Mouse (Mus musculus): Measurements from ENCODE around the gene Bach2.

The Bach2 gene

DNA sequence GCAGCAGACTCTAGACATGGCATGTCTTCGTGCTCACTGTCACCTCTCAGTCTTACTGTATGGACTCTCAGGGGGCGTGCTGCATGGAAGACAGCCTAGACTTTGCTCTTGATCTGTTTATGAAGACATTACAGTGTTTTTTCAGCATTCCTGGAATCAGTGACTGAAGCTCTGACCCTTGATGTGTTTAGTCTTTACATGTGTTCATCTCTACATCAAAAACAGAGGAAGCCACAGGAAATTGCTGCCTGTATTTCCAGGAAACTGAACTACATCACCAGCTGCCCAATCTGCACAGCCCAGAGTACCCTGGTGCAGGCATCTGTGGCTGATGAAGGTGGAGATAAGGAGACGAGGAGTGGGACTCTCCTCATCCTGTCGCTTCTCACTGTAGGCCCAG is 52.8 kb downstream of the Bach2 start:
- DNase-seq (ENCODE audit: low read depth, low spot score): no peak

DNA sequence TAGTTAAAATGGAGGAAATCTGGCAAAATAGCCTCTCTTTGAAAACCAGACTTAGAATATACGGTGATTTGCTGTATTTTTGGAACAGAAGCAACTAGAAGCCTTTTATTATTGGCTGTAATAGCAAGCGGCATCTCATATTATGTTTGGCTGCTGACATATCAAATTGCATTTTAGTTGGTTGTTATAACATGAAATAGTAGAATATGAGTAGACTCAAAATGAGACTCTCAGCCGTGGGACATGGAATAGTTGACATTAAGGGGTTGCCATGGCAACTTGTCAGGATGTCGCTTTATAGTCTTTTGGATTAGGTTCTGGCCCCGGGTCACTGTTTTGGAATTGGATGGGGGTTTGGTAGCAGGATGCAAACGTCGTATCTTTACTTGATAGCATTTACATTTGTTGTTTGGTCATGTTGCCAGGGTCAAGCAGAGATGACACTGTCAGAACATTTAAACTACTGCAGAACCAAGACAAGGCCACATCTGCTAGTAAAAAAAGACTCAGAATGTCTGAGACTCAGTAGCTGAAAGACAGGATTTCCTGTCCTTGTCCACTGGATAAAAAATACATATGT is 55.2 kb downstream of the Bach2 start:
- no peak for DNase-seq (ENCODE audit: low read depth, low spot score)

DNA sequence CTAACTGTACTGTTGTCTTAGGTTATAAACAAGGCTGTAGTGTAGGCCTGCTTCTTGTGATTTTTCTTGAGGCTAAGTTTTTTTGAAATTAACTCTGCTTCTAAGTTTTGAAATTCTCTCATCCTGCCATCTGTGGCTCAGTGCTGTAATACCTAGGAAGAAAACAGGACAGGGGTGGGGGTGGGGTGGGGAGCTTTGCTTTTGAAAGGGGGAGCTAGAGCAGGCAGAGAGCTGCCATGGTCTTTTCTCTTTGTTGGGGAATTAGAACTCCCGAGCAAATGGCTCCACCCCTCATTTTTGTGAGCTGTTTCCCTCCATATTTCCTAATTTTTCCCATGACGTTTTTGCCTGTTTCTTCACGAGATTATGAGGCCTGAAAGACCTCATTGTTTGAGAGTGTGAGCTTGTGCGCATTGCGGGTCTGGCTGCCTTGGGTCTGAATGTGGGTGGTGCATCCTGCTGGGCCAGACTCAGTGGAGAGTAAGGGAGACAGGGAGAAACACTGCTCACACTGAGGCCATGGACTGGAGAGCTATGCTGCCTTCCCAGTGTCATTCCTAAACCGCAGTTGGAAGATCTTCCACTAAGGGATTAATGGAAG is 58.6 kb downstream of the Bach2 start:
- DNase-seq (ENCODE audit: low read depth, low spot score): no peak

DNA sequence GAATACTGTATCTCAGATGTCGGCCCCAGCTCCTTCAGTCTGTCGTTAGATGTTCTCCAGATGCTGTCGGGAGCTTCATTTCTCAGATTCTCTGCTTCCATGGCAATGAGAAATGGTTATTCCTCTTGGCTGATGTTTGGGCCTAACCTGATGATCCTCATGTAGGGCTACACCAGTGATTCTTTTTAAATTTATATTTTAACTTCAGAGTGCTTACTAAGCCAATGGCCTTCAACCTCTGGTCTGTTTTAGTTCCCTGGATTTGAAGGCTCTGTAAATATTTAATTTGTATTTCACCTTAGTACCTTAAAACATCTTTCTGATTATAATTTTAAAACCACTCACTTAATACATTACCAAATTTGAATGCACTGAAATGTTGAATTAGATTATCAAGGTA is 60.6 kb downstream of the Bach2 start:
- no peak for DNase-seq (ENCODE audit: low read depth, low spot score)

DNA sequence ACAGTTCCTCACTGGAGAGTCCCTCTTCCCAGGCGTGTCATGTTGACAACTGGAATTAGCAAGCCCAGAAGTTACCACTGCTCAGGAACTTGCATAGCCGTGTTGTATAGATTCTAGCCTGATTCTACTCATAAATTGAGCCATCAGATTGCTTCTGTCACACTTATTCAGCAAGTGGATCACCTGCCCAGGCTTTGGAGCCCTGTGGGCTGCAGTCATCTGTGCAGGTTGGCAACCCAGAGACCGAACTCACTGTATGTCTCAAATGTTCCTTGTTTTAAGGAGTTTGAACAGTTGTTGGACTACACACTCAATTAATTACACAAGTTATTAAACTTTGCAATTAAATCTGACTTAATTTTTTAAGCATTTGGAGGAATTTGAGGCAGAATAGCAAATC is 61.4 kb downstream of the Bach2 start:
- DNase-seq (ENCODE audit: low read depth, low spot score): no peak

DNA sequence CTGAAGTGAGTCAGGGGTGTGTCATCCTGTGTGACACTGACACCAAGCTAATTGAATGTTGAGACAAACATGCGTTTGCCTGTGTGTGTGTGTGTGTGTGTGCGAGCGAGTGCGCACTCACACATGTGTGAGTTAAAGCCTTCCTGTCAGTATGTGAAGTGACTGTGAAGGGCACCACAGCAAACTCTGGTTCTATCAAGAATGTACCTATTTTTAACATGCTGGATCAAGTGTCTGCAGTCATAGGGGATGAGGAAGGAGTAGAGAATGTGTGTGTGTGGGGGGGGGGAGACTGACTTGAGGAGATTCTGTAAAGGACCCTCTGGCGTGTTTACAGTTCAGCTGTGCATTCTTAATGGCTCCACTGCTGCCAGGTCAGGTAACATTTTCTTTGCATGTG is 64.1 kb downstream of the Bach2 start:
- no peak for DNase-seq (ENCODE audit: low read depth, low spot score)

DNA sequence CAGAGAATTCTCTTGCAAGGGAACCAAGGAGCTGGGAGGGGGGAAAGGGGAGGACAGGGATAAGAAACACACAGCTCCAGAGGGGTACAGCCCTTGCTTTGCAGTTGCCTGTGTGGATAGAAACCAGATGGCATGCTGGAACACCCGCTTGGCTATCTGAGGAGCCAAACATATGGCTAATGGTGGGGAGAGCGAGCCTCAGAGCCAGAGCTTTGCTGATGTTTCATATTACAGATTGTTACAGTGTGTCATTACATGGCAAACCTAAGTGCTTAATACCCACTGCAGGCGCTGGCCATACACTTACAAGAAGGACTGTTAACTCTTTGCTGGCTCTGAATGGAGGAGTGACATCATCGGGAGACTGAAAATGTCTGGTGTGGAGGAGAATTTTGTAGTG is 64.5 kb downstream of the Bach2 start:
- DNase-seq (ENCODE audit: low read depth, low spot score): peak; percentile 91

DNA sequence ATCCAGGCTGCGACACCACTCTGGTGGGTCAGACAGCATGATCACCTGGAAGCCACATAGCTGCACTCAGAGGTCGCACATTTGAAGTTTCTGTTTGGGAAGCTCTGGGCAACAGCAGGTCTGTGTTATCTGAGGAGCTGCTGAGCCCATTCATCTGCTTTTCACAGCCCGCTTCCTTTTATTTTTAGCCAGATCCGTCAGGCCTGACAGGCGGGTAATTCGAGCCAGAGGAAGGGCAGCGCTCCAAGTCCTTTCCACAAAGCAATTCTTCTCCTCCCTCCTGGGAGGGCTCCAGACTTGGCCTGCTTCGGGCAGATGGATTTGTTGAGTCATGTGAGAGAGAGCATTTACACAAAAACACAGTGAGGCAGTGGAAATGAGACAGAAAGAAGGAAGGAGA is 65.1 kb downstream of the Bach2 start:
- DNase-seq (ENCODE audit: low read depth, low spot score): peak; percentile 99

DNA sequence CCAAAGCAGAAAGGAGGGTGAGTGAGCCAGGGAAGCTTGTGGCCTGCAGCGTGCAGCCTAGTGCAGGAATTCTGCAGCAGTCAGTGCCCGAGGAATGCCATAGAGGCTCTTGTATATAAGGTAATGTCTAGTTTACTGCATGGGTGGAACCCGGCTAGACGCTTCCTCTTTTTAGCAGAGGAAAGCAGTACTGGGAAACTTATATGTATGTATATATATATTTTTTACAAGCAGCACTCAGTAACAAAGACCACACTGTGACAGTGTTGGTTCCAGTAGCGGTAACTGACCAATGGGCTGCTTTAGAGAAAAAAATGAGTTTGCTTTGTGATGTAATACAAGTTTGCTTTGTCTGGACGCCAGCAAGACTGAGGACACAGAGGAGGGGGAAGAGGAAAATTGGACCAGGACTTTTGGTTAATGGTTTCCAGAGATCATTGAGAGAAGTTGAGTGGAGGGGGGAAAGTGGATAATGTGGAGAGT is 65.7 kb downstream of the Bach2 start:
- peak; percentile 75 for DNase-seq (ENCODE audit: low read depth, low spot score)

DNA sequence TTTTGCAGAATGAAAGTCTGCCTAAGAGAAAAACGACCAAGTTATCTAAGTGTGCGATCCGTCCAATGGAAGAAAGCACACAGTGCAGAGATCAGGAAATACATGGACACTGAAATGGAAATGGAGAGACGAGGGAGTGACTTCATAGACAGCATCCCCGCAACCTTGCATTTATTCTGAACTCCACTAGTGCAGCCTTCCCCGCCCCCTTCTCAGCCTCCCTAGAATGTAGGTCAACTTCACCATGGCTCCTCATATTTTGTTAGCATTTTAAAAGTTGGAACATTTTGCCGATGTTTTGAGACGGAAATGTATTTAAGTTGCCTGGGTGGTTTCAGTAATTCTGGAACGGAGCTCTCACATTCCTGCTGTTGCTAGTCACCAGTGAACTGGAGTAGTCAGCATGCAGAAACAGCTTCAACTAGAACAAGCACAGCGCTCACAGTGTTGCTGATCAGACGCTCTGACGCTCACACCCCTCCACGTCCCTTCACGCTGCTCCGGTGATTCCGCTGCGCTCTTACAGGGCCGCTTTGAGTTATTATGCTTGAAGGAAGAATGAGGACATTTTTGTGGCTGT is 66.5 kb downstream of the Bach2 start:
- DNase-seq (ENCODE audit: low read depth, low spot score): peak; percentile 77

DNA sequence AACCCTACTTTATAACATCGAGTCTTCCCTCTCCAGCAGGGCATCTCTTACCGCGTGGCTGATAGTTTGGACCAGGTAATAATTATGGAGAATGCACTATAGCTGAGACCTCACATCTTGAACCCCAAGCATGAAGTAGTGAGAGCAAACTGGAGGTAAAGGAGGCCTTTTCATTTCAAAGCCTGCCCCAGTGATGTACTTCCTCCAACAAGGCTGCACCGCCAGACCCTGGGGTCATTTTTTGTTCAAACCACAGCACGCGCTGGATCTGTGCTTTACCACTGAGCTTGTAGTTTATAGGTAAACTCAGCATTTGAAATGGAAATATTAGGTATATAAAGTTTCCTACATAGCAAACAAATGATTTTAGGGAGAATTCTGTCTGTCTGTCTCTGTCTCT is 67.1 kb downstream of the Bach2 start:
- DNase-seq (ENCODE audit: low read depth, low spot score): no peak

DNA sequence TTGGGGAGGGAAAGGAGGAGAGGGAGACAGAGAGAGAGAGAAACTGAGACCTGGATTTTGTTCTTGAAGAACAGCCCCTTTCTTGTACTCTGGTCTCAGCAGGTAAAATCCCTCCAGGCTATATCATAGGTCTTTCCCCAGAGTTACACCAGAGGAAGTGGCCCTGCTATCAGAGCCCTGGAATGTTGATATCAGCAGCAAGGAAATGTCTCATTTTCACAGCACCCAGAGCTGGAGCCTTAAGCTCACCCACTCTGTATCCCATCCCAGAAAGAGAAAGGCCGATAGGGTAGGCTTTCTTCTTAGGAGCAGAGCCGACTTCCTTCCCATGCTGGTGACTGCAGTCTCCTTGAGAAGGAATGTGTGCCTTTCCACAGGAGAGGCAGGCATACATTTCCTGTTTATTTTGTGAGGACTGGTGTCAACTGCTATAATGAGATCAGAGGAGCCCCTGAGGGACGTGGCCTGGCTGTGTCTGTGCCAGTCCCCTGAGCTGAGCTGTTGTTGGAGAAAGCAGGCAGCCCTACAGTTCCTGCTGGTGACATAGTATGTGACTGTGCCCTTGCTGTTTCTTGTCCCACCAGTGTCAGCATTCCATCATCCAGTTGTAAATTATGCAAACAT is 67.7 kb downstream of the Bach2 start:
- peak; percentile 33 for DNase-seq (ENCODE audit: low read depth, low spot score)

DNA sequence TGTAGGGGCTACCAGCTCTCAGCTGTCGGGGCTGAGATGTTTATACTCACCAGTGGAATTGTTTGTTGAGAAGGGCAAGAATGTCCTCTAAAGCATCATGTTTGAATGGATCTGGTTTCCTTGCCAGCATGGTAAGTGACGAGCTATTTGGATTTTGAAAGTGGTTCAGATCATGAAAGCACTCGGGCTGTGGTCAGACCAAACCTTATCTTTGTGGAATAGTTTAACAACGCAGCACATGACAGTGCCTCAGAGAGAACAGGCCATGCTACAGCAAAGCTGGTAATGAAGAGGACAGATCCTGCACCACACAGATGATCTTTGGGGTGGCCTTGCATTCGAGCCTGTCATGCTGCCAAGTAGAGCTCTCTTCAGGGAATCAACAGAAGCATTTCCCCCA is 68.6 kb downstream of the Bach2 start:
- no peak for DNase-seq (ENCODE audit: low read depth, low spot score)

DNA sequence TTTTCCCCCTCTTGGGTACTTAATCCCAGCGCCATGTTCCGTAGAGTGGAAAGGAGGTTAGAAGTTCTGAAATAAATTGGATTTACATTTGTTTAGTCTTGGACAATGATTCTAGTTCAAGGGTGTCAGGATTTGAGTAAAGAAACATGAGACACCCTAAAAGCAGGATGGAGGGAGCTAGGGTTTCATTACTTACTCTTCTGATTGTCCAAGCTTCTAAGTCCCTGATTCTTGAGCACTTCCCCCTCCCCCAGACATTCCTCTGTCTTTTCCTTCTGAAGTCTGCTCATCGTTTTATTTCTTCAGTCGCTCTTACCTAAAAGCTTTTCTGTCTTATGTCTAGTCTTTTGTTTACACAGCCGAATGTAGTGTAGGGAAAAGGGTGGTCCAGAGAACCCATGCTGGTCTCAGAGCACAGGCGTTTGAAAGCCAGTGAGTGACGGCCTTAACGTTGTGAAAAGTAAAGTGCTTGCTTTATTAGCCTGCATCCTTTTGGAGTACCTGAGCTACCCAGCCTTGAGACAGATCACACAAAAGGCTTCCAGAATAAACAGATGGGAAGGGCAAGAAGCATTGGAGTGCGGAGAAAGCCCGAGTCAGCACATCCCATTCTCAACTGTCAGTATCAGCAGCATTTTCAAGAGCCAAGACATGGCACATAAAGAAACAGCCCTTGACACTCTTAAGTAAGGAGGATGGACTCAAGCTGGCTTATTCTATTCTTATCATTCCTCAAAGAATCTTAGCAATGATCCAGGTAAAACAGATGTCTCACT is 73.8 kb downstream of the Bach2 start:
- no peak for DNase-seq (ENCODE audit: low read depth, low spot score)

DNA sequence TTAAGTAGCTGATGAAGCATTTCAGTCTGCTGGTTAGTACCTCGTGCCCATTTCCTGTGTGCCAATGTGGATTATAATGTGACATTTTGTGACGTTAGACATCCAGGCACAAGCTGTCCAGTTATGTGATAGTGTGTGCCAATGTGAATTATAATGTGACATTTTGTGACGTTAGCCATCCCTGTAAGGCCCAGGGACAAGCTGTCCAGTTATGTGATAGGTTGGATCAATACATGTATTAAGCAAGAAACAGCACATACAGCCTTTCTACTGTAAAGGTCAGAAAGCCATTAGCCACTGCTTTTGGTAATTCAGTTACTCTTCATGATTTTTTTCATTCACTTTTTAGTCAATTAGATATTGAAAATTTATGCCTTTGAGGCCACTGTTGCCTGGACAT is 76.3 kb downstream of the Bach2 start:
- no peak for DNase-seq (ENCODE audit: low read depth, low spot score)

DNA sequence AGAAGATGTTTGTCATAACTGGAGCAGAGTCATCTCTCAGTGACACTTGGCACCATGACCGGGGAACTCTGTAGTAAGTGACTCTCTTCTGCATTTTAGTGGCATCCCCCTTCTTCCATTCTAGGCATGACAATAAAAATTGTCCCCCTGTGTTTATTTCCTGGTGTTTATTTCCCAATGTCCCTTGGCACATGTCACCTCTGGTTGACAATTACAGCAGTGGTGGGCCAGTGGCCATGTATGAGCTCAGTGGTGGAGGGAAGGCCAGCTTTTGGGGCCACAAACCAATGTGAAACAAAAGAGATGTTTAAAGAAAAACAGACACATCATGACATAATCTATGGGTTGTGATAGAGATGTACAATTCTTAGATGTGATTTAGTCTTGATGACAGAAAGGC is 80.0 kb downstream of the Bach2 start:
- DNase-seq (ENCODE audit: low read depth, low spot score): no peak

DNA sequence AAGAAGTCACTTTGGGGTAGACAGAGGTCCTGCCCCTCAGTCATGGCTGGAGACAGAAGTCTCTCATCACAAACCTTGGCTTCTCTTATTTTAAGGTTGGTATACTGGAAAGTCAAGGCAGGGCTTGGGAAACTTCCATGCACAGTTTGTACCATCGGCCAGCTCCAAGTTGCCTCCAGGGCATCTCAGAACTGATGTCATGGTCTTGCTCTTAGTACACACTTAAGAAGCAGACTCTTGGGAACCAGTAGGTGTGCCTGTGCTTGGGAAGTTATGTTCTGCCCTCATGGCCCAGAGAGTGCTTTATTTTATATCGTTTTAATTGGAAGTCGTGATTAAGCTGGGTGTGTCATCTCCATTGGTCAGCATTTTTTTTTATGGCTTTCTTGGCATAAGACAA is 80.7 kb downstream of the Bach2 start:
- peak; percentile 49 for DNase-seq (ENCODE audit: low read depth, low spot score)

DNA sequence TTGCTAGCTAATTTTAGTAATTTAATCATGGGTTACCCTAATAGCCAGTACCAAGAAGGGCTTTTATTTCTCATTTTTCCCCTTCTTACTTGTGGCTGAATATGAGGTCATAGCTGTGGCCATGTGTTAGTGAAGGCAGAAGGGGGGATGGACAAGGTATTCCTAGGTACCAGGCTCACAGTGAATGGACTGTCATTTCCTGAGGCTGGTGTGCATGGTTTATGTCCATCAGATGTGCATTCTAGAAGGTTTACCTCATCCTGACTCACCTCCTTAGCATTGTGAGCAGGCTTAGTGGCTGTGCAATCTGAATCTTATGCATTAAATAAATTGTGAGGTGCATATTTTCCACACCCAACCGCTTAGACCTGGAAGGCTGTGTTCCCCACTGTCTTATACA is 81.4 kb downstream of the Bach2 start:
- peak; percentile 71 for DNase-seq (ENCODE audit: low read depth, low spot score)

DNA sequence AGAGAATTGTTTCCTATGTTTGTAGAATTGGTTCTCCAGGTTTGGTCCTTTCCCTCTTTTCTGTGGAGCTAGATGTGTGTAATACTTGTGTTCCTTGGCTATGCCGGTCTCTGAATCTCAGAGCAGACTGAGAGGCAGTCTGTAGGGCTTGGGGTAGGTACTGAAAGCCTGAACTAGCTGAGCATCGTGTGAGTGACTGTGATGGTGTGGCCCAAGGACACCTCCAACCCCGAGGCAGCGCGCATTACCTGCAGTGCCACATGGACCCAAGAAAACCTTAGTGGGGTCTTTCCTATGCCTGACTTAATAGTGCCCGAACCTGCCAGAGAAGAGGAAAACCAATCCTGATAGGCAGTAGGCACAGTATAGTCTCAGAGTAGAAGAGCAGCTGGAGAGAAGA is 85.5 kb downstream of the Bach2 start:
- DNase-seq (ENCODE audit: low read depth, low spot score): no peak

DNA sequence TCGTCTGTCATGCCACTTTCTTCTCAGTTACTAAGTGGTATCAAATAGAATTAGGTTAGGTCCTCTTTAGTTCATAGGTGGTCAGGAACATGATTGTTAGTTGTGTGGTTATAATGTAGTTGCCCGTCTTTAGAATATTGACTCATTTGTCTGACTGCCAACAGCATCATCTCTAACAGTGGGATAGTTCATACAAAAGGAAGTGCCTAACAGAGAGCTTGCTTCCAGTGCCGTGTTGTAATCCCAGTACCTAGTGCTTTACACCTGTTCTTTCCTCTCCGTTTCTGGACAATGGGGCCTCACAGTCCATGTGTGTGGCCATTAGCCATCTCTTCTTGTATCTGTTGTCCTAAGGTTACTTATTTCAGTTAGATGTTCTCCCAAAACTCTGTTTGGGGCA is 86.4 kb downstream of the Bach2 start:
- DNase-seq (ENCODE audit: low read depth, low spot score): no peak

DNA sequence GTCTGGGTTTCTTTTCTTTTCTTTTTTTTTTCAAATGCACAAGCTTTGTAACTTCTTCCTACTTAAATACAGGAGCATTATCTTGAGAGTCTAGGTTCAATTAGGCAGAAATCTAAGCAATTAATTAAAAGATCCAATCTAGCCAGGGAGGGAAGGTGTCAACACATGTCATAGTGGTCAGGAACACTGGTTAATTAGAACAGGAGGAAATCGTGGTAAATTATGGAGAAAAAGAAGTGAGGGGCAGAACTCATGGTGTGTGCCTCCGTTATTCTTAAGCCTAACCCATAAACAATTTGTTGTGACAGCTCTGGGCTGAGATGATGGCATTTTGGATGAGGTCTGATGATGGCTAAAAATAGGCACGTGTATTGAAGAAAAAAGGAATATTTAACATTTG is 87.0 kb downstream of the Bach2 start:
- DNase-seq (ENCODE audit: low read depth, low spot score): no peak

DNA sequence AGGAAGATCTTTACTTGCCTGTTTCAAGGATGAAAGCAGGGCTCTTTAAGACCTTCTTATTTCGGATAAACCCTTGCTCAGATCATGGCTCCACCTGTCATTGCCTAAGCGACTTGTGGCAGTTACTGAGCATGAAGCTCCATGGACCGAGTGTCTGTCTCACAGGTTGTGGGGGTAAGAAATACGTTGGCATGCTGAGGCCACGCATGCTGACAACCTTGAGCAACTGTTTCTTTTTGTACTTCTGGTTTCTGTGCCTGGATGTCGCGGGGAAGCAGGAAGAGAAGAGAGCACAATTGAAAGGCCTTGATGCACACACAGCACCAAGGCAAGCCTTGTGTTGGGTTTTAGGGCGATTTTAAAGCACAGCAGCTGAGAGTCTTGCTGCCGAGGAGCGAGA is 87.7 kb downstream of the Bach2 start:
- no peak for DNase-seq (ENCODE audit: low read depth, low spot score)

Data from 3T3-L1 (cell line).